Mouse (Mus musculus) hindbrain, embryonic 12.5 days (tissue): ENCODE data around the gene Syt9. TPM values are rescaled to one million over a fixed set of nuclear protein-coding genes. Genes with fewer than 3 reads are reported as not detected.

Experiments
- ATAC-seq: fragments of 200-750 bp; cut with Nextera tagmentation; 2 replicates; pipeline ENCODE4 v1.8.0; 2017; ENCODE audit warnings: moderate TSS enrichment; ENCODE audit not compliant: low FRiP score
- H3K27ac ChIP-seq: fragments of 300-500 bp; sonication (generic); 2 replicates; pipeline ENCODE4 v1.5.1; 2016; ENCODE audit warnings: mild to moderate bottlenecking
- H3K27me3 ChIP-seq: fragments of 300-500 bp; sonication (generic); 2 replicates; pipeline ENCODE4 v1.6.1; 2016; ENCODE audit warnings: mild to moderate bottlenecking
- H3K36me3 ChIP-seq: fragments of 300-500 bp; sonication (generic); 2 replicates; pipeline ENCODE4 v1.6.1; 2016; ENCODE audit warnings: mild to moderate bottlenecking
- H3K4me1 ChIP-seq: fragments of 300-500 bp; sonication (generic); 2 replicates; pipeline ENCODE4 v1.6.1; 2016
- H3K4me2 ChIP-seq: fragments of 300-500 bp; sonication (generic); replicated peaks from 2 replicates; pipeline ENCODE4 v1.6.1; 2016; ENCODE audit warnings: mild to moderate bottlenecking
- H3K4me3 ChIP-seq: fragments of 300-500 bp; sonication (generic); 2 replicates; pipeline ENCODE4 v1.5.1; 2016; ENCODE audit warnings: mild to moderate bottlenecking
- H3K9ac ChIP-seq: fragments of 300-500 bp; sonication (generic); 2 replicates; pipeline ENCODE4 v1.6.1; 2016; ENCODE audit warnings: mild to moderate bottlenecking, moderate library complexity
- H3K9me3 ChIP-seq: fragments of 300-500 bp; sonication (generic); replicated peaks from 2 replicates; pipeline ENCODE4 v1.6.1; 2016; ENCODE audit warnings: mild to moderate bottlenecking
- whole genome bisulfite sequencing: fragments of 180-500 bp; shearing (Covaris S2); methylation state at CpG from one replicate; pipeline ENCODE4 v1.1.7; 2016; 5-methylcytosine and 5-hydroxymethylcytosine counted together
- polyA plus RNA-seq: library from polyadenylated mRNA; unstranded; fragments of >200 nt; fragmentation: Nextera tagmentation; extraction: Ambion mirVana; gene quantifications from 2 replicates; pipeline ENCODE4 v1.2.1, GENCODE M21; 2016

The Syt9 gene
- polyA plus RNA-seq, 1 experiment from 2014 or later = 5.1 TPM

- Histone ChIP-seq H3K4me2 (no peak overlapping the region), H3K4me3 (no peak overlapping the region), H3K27ac (no peak overlapping the region), H3K9ac (no peak overlapping the region), H3K36me3 (no peaks in the 10 kb centered on the region), H3K27me3 (no peaks in the 10 kb centered on the region), H3K4me1 (no peaks in the 10 kb centered on the region), H3K9me3 (no peaks in the 10 kb centered on the region)
- no peak for ATAC-seq
- WGBS = 91% methylated on average over 15 of the region's 15 CpGs
Observed at GRCm38 (mm10) chr7:107400061-107400799, 29.7 kb downstream of the Syt9 start.

GRCm38 (mm10) chr7:107403261-107403660 lies 32.7 kb downstream of the Syt9 start:
- no peak for ATAC-seq
- H3K36me3 ChIP-seq = no peaks in the 10 kb centered on the region
- H3K9ac ChIP-seq = no peak overlapping the region
- H3K27me3 ChIP-seq = no peaks in the 10 kb centered on the region
- H3K9me3 ChIP-seq = no peaks in the 10 kb centered on the region
- H3K27ac ChIP-seq = no peak overlapping the region
- no peaks in the 10 kb centered on the region for H3K4me1 ChIP-seq
- H3K4me3 ChIP-seq = no peak overlapping the region
- 94% methylated on average over 3 of the region's 3 CpGs for WGBS
- H3K4me2 ChIP-seq = no peak overlapping the region

- Histone ChIP-seq H3K9ac (no peak overlapping the region), H3K9me3 (no peaks in the 10 kb centered on the region), H3K4me2 (no peak overlapping the region), H3K36me3 (no peaks in the 10 kb centered on the region), H3K4me1 (no peaks in the 10 kb centered on the region), H3K27me3 (no peaks in the 10 kb centered on the region), H3K4me3 (no peak overlapping the region), H3K27ac (no peak overlapping the region)
- ATAC-seq = no peak
- 90% methylated on average over 6 of the region's 6 CpGs for WGBS
Observed at GRCm38 (mm10) chr7:107414928-107415327, 44.4 kb downstream of the Syt9 start.

GRCm38 (mm10) chr7:107417043-107417850 lies 46.7 kb downstream of the Syt9 start:
- Histone ChIP-seq H3K4me3 (no peak overlapping the region), H3K27me3 (no peaks in the 10 kb centered on the region), H3K36me3 (no peaks in the 10 kb centered on the region), H3K4me2 (no peak overlapping the region), H3K9me3 (no peaks in the 10 kb centered on the region), H3K27ac (no peak overlapping the region), H3K4me1 (no peaks in the 10 kb centered on the region), H3K9ac (no peak overlapping the region)
- ATAC-seq = no peak
- WGBS = 70% methylated on average over 3 of the region's 3 CpGs

- H3K36me3 ChIP-seq = no peaks in the 10 kb centered on the region
- 90% methylated on average over 3 of the region's 3 CpGs for WGBS
- no peaks in the 10 kb centered on the region for H3K27me3 ChIP-seq
- H3K4me2 ChIP-seq = no peak overlapping the region
- no peak overlapping the region for H3K4me3 ChIP-seq
- no peaks in the 10 kb centered on the region for H3K9me3 ChIP-seq
- H3K9ac ChIP-seq = no peak overlapping the region
- H3K27ac ChIP-seq = no peak overlapping the region
- H3K4me1 ChIP-seq = no peaks in the 10 kb centered on the region
- no peak for ATAC-seq
Observed at GRCm38 (mm10) chr7:107437381-107437780, 66.9 kb downstream of the Syt9 start.

GRCm38 (mm10) chr7:107444579-107444978 lies 74.1 kb downstream of the Syt9 start:
- Histone ChIP-seq H3K27ac (no peak overlapping the region), H3K9ac (no peak overlapping the region), H3K36me3 (no peaks in the 10 kb centered on the region), H3K4me1 (no peaks in the 10 kb centered on the region), H3K4me3 (no peak overlapping the region), H3K9me3 (no peaks in the 10 kb centered on the region), H3K27me3 (no peaks in the 10 kb centered on the region), H3K4me2 (no peak overlapping the region)
- no peak for ATAC-seq

GRCm38 (mm10) chr7:107454660-107455059 lies 84.1 kb downstream of the Syt9 start:
- WGBS = 81% methylated on average over 2 of the region's 2 CpGs

GRCm38 (mm10) chr7:107455118-107455521 lies 84.6 kb downstream of the Syt9 start:
- H3K27me3 ChIP-seq = no peaks in the 10 kb centered on the region
- no peaks in the 10 kb centered on the region for H3K9me3 ChIP-seq
- no peak overlapping the region for H3K4me2 ChIP-seq
- no peak overlapping the region for H3K9ac ChIP-seq
- peaks cover 3% of the 10 kb centered on the region; the same call in 1 of the 2 replicates for H3K4me1 ChIP-seq
- no peak overlapping the region for H3K4me3 ChIP-seq
- 62% methylated on average over 5 of the region's 5 CpGs for WGBS
- peak; percentile 32; the same call in 1 of the 2 replicates for ATAC-seq
- H3K27ac ChIP-seq = no peak overlapping the region
- H3K36me3 ChIP-seq = no peaks in the 10 kb centered on the region

More at GRCm38 (mm10) chr7:107454660-107455059, 84.1 kb downstream of the Syt9 start:
- H3K27ac ChIP-seq = no peak overlapping the region
- H3K27me3 ChIP-seq = no peaks in the 10 kb centered on the region
- no peak overlapping the region for H3K9ac ChIP-seq
- no peak overlapping the region for H3K4me2 ChIP-seq
- ATAC-seq = no peak
- H3K4me1 ChIP-seq = peaks cover 3% of the 10 kb centered on the region; the same call in 1 of the 2 replicates
- no peaks in the 10 kb centered on the region for H3K36me3 ChIP-seq
- H3K9me3 ChIP-seq = no peaks in the 10 kb centered on the region
- no peak overlapping the region for H3K4me3 ChIP-seq

- ATAC-seq = no peak
- 86% methylated on average over 4 of the region's 4 CpGs for WGBS
- Histone ChIP-seq H3K27ac (no peak overlapping the region), H3K27me3 (no peaks in the 10 kb centered on the region), H3K4me1 (no peaks in the 10 kb centered on the region), H3K4me3 (no peak overlapping the region), H3K36me3 (no peaks in the 10 kb centered on the region), H3K4me2 (no peak overlapping the region), H3K9ac (no peak overlapping the region), H3K9me3 (no peaks in the 10 kb centered on the region)
Observed at GRCm38 (mm10) chr7:107461167-107461566, 90.6 kb downstream of the Syt9 start.

- H3K27me3 ChIP-seq = no peaks in the 10 kb centered on the region
- WGBS = 76% methylated on average over 1 of the region's 1 CpGs
- H3K4me1 ChIP-seq = no peaks in the 10 kb centered on the region
- H3K9ac ChIP-seq = no peak overlapping the region
- no peak overlapping the region for H3K27ac ChIP-seq
- no peak for ATAC-seq
- no peak overlapping the region for H3K4me2 ChIP-seq
- no peak overlapping the region for H3K4me3 ChIP-seq
- no peaks in the 10 kb centered on the region for H3K9me3 ChIP-seq
- H3K36me3 ChIP-seq = no peaks in the 10 kb centered on the region
Observed at GRCm38 (mm10) chr7:107461699-107462440, 91.3 kb downstream of the Syt9 start.

- H3K27ac ChIP-seq = no peak overlapping the region
Observed at GRCm38 (mm10) chr7:107462962-107463361, 92.4 kb downstream of the Syt9 start.

GRCm38 (mm10) chr7:107465081-107465480 lies 94.6 kb downstream of the Syt9 start:
- no peak for ATAC-seq
- no peak overlapping the region for H3K4me3 ChIP-seq
- no peak overlapping the region for H3K9ac ChIP-seq
- no peaks in the 10 kb centered on the region for H3K9me3 ChIP-seq
- H3K4me2 ChIP-seq = no peak overlapping the region
- no peaks in the 10 kb centered on the region for H3K27me3 ChIP-seq
- no peak overlapping the region for H3K27ac ChIP-seq
- WGBS = 83% methylated on average over 3 of the region's 3 CpGs
- no peaks in the 10 kb centered on the region for H3K36me3 ChIP-seq
- no peaks in the 10 kb centered on the region for H3K4me1 ChIP-seq

More at GRCm38 (mm10) chr7:107462962-107463361, 92.4 kb downstream of the Syt9 start:
- H3K9me3 ChIP-seq = no peaks in the 10 kb centered on the region
- H3K4me3 ChIP-seq = no peak overlapping the region
- no peaks in the 10 kb centered on the region for H3K27me3 ChIP-seq
- H3K4me2 ChIP-seq = no peak overlapping the region
- no peak overlapping the region for H3K9ac ChIP-seq
- no peak for ATAC-seq
- no peaks in the 10 kb centered on the region for H3K36me3 ChIP-seq
- H3K4me1 ChIP-seq = no peaks in the 10 kb centered on the region
- WGBS = 63% methylated on average over 3 of the region's 3 CpGs
